Mouse (Mus musculus) brown adipose tissue, adult 24 weeks (tissue): ENCODE measurements around the gene Olfr193. TPM values are rescaled to one million over a fixed set of nuclear protein-coding genes. Genes with fewer than 3 reads are reported as not detected.

Source experiments
- polyA plus RNA-seq: library from polyadenylated mRNA; stranded (reverse); fragments of >200 nt; gene quantifications from 2 replicates; pipeline ENCODE4 v1.2.4, GENCODE M21; 2012; ENCODE audit not compliant: missing spikeins, insufficient read depth, insufficient read length

The Olfr193 gene
- polyA plus RNA-seq, 1 experiment = not detected

Other genes starting within 250 kb of the Olfr193 start
- not detected in 2 replicates for gene Olfr177, start 237.1 kb downstream of the Olfr193 start, polyA plus RNA-seq
- not detected in 2 replicates for gene Olfr178, start 219.8 kb downstream of the Olfr193 start, polyA plus RNA-seq
- gene Olfr181, start 183.1 kb downstream of the Olfr193 start, polyA plus RNA-seq = not detected in 2 replicates
- gene Olfr180, start 182.5 kb downstream of the Olfr193 start, polyA plus RNA-seq = not detected in 2 replicates
- gene Olfr183, start 116.5 kb downstream of the Olfr193 start, polyA plus RNA-seq = not detected in 2 replicates
- gene Olfr186, start 81.6 kb downstream of the Olfr193 start, polyA plus RNA-seq = not detected in 2 replicates
- not detected in 2 replicates for gene Olfr187, start 72.1 kb downstream of the Olfr193 start, polyA plus RNA-seq
- gene Olfr190, start 33.9 kb downstream of the Olfr193 start, polyA plus RNA-seq = not detected in 2 replicates
- not detected in 2 replicates for gene Olfr191, start 22.1 kb downstream of the Olfr193 start, polyA plus RNA-seq
- not detected in 2 replicates for gene Olfr194, start 9.2 kb upstream of the Olfr193 start, polyA plus RNA-seq
- gene Olfr195, start 35.2 kb upstream of the Olfr193 start, polyA plus RNA-seq = not detected in 2 replicates
- not detected in 2 replicates for gene Olfr196, start 58.6 kb upstream of the Olfr193 start, polyA plus RNA-seq
- not detected in 2 replicates for gene Olfr198, start 91.7 kb upstream of the Olfr193 start, polyA plus RNA-seq
- not detected in 2 replicates for gene Olfr199, start 107.9 kb upstream of the Olfr193 start, polyA plus RNA-seq
- gene Olfr201, start 160.8 kb upstream of the Olfr193 start, polyA plus RNA-seq = not detected in 2 replicates
- not detected in 2 replicates for gene Olfr202, start 174.9 kb upstream of the Olfr193 start, polyA plus RNA-seq
- not detected in 2 replicates for gene Olfr203, start 187.0 kb upstream of the Olfr193 start, polyA plus RNA-seq
- gene Olfr204, start 206.4 kb upstream of the Olfr193 start, polyA plus RNA-seq = not detected in 2 replicates
- gene Olfr205, start 219.3 kb upstream of the Olfr193 start, polyA plus RNA-seq = not detected in 2 replicates
- not detected in 2 replicates for gene Olfr206, start 237.4 kb upstream of the Olfr193 start, polyA plus RNA-seq